Mouse (Mus musculus): Measurements from ENCODE around the gene Gm10096. TPM values are rescaled to one million over a fixed set of nuclear protein-coding genes. Genes with fewer than 3 reads are reported as not detected.
"Not testable (repeated sequence)": the region's sequence is repeated elsewhere in the genome, so short reads cannot be mapped to it uniquely, and the experiment has no call there.

Gene Gm10096
- polyA plus RNA-seq (2014; fragmentation: Nextera tagmentation; extraction: Ambion mirVana) = not detected in 2 replicates

- H3K4me1 ChIP-seq (ENCODE audit: control insufficient read depth, insufficient read depth, low read length); H3K4me2 ChIP-seq (ENCODE audit: low read depth); ATAC-seq (ENCODE audit: insufficient read depth, low FRiP score, low TSS enrichment); H3K9me3 ChIP-seq (ENCODE audit: control insufficient read depth, low read length); H3K27ac ChIP-seq (ENCODE audit: low read depth, low read length); H3K9ac ChIP-seq (ENCODE audit: low read length); H3K4me3 ChIP-seq (ENCODE audit: low read depth, low read length); H3K27me3 ChIP-seq (ENCODE audit: control insufficient read depth, insufficient read depth, low read length); H3K36me3 ChIP-seq (ENCODE audit: control insufficient read depth, insufficient read depth, low read length); DNase-seq (ENCODE audit: low spot score): not testable (repeated sequence)
- no CpG with 5 or more reads among the region's 5 CpGs for WGBS
Observed at GRCm38 (mm10) chrX:28954602-28955001, at the start of gene Gm10096. TSS of gene Gm10096 (minus strand) at chrX:28954702.

Measured in neural tube, embryonic 11.5 days (tissue).